Mouse (Mus musculus) lung, adult 2 months (tissue): Measurements from ENCODE around the gene Vti1a. TPM values are rescaled to one million over a fixed set of nuclear protein-coding genes. Genes with fewer than 3 reads are reported as not detected.

Experiments used
- DNase-seq: peaks from one replicate; pipeline ENCODE4 v3.0.0; 2022
- H3K4me1 ChIP-seq: fragments of 200-500 bp; 2 replicates; pipeline ENCODE4 v1.6.1; 2011; ENCODE audit warnings: low read length; ENCODE audit not compliant: control insufficient read depth, insufficient read depth
- H3K4me3 ChIP-seq: fragments of 200-500 bp; replicated peaks from 2 replicates; pipeline ENCODE3; 2011; ENCODE audit warnings: low read depth, mild to moderate bottlenecking, control low read depth, low read length; ENCODE audit errors: extremely low read depth
- CTCF ChIP-seq: fragments of 200-500 bp; IDR thresholded peaks from 2 replicates; pipeline ENCODE4 v1.5.1; 2011; ENCODE audit warnings: mild to moderate bottlenecking, low read length, control low read depth; ENCODE audit not compliant: insufficient read depth
- POLR2A ChIP-seq: fragments of 200-500 bp; IDR thresholded peaks from 2 replicates; pipeline ENCODE4 v1.6.1; 2011; ENCODE audit warnings: low read depth, mild to moderate bottlenecking, control low read depth, low read length, borderline replicate concordance; ENCODE audit errors: extremely low read depth
- WGBS: fragments of 180-500 bp; shearing (Covaris S2); methylation state at CpG from one replicate; pipeline ENCODE4 v1.1.7; 2018; 5-methylcytosine and 5-hydroxymethylcytosine counted together
- polyA plus RNA-seq: library from polyadenylated mRNA; depleted of rRNA; stranded (reverse); fragments of >200 nt; gene quantifications from 2 replicates; pipeline ENCODE4 v1.2.3, GENCODE M21; 2012

Vti1a gene
- polyA plus RNA-seq, 1 experiment, result 11.5 TPM

DNA sequence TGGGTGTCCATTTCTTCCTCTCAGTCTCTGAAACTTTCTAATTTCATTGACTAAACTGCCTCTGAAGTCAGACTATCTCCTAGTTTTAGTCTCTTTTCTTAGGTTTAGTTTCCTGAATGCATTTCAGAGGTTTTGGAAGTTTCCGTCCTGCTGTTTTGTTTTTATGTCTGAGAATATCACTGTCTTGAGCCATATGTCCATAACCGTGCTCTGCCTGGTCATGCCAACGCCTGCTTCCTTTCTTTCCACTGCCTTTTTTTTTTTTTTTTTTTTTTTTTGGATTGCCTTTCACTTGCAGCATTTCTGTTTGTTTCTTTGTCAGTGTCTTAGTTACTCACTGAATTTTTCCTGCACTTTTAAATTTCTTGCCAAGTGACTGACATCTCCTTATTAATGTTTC lies 15.6 kb upstream of the Vti1a start:
- 75% methylated on average over 3 of the region's 3 CpGs for WGBS
- DNase-seq, result no peak
- H3K4me3 ChIP-seq, result no peak overlapping the region
- H3K4me1 ChIP-seq, result no peaks in the 10 kb centered on the region
- TF ChIP-seq CTCF (no peak), POLR2A (no peak)

DNA sequence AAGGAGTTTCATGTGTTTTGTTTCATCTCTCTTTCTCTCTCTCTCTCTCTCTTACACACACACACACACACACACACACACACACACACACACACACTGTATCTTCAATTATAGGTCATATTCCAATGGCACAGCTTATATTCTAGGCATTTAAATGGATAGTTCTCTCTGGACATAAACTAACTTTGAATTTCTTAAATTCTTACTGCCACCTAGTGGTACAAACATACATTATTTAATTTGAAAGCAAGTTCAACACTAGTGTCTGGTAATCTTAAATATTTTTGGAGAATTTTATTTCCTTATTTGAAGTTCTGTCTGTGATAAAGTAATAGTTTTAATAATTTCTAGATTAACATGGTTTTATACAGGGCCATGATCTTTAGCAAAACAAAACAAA lies 11.1 kb upstream of the Vti1a start:
- TF ChIP-seq CTCF (no peak), POLR2A (no peak)
- Histone ChIP-seq H3K4me3 (no peak overlapping the region), H3K4me1 (no peaks in the 10 kb centered on the region)
- DNase-seq, result no peak

GRCm38 (mm10) chr19:55311874-55312273 lies 4.2 kb upstream of the Vti1a start:
- 81% methylated on average over 8 of the region's 8 CpGs for WGBS
- Histone ChIP-seq H3K4me1 (peaks cover 3% of the 10 kb centered on the region; the same call in 1 of the 2 replicates), H3K4me3 (no peak overlapping the region)
- DNase-seq, result no peak
- TF ChIP-seq POLR2A (no peak), CTCF (no peak)

GRCm38 (mm10) chr19:55313649-55314048 lies 2.4 kb upstream of the Vti1a start:
- DNase-seq, result no peak
- no peak for TF ChIP-seq POLR2A
- no peak for TF ChIP-seq CTCF
- Histone ChIP-seq H3K4me1 (peaks cover 3% of the 10 kb centered on the region; the same call in 1 of the 2 replicates), H3K4me3 (no peak overlapping the region)
- WGBS, result 71% methylated on average over 2 of the region's 2 CpGs

DNA sequence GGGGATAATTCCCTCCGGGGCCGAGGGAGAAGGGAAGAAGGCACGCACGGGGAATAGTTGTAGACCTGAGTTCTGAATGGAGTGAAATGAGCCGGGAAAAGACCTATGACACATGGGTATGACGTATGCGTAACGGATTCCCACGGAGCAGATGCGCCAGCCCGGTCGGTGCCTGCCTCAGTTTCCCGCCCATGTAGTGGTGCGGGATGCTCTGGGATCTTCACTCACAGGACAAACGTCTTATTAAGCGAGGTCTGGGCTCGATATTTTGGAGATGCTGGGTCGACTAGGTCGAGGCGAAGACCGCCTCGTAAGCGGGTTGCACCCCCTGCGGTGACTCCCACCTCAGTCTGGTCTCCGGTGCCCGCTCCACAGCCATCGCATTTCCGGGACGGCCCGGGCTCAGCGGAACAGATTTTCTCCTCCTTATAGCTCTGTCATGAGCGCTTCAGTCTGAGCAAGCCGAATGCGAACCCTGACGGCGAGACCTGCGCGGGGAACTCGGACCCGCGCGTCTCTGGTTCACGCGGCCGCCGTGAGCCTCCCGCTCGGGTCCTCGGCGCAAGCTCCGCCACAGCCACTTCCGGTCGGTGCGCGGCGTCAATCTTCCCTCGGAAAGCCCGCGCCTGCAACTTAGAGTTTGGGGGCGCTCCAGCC lies 515 bp upstream of the Vti1a start, which contains the start of gene Zdhhc6:
TSS of gene Zdhhc6 (minus strand) at position 581 of the 657 bp plus-strand sequence.
- peak; percentile 79; the same call in 1 of the 2 replicates for TF ChIP-seq POLR2A
- no peak for TF ChIP-seq CTCF
- peak; percentile 90 for DNase-seq
- Histone ChIP-seq H3K4me1 (peaks cover 3% of the 10 kb centered on the region; the same call in 1 of the 2 replicates), H3K4me3 (peak within 1 kb of the TSS; percentile 67)
- WGBS, result under 1% methylated on average over 60 of the region's 60 CpGs

DNA sequence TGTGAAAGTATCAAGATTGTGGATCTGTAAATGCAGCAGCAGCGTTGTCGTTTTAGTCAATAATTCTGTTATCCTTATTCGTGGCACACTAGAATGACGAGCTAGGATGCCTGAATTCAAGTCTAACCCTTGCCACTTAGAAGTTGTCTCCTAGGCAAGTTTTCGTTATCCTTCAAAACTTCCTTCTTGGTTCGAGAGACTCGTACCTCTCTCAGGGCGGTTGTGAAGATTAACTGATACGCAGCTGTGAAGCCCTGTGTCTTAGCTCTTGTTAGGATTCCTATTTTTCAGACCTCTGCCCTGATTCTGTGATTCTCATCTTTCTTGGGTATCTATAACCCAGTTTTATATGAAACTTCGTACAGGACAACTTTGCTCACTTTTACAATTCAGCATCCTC lies 806 bp downstream of the Vti1a start:
- 32% methylated on average over 10 of the region's 10 CpGs for WGBS
- H3K4me3 ChIP-seq, result peak overlapping the region; percentile 5
- H3K4me1 ChIP-seq, result peaks cover 3% of the 10 kb centered on the region; the same call in 1 of the 2 replicates
- DNase-seq, result no peak
- TF ChIP-seq CTCF, result no peak
- TF ChIP-seq POLR2A, result no peak

GRCm38 (mm10) chr19:55319036-55319435 lies 2.9 kb downstream of the Vti1a start:
- TF ChIP-seq POLR2A (no peak), CTCF (no peak)
- 70% methylated on average over 3 of the region's 3 CpGs for WGBS
- DNase-seq, result no peak
- no peak overlapping the region for H3K4me3 ChIP-seq
- H3K4me1 ChIP-seq, result peaks cover 3% of the 10 kb centered on the region; the same call in 1 of the 2 replicates

- no peak for DNase-seq
- 66% methylated on average over 5 of the region's 5 CpGs for WGBS
- Histone ChIP-seq H3K4me1 (peaks cover 3% of the 10 kb centered on the region; the same call in 1 of the 2 replicates), H3K4me3 (no peak overlapping the region)
- no peak for TF ChIP-seq CTCF
- no peak for TF ChIP-seq POLR2A
Observed at GRCm38 (mm10) chr19:55319521-55319920, 3.4 kb downstream of the Vti1a start.

DNA sequence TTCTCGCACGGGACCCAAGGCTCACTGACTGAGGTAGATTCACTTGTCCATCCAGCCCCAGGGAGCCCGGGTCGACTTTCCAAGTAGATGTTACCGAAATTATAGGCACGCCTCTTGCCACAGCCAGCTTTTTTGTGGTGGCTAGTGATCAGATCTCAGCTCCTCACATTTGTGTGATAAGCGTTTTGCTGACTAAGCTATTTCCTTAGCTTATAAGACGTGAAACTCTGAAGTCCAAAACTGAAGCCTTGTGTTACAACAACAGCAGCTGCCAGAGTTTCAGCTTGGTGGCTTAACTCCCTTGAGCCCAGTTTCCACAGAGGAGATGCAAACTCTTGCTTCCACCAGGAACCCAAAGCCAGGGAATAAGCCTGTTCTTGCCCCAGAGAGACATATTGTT lies 6.5 kb downstream of the Vti1a start:
- TF ChIP-seq POLR2A (no peak), CTCF (no peak)
- 93% methylated on average over 8 of the region's 8 CpGs for WGBS

DNA sequence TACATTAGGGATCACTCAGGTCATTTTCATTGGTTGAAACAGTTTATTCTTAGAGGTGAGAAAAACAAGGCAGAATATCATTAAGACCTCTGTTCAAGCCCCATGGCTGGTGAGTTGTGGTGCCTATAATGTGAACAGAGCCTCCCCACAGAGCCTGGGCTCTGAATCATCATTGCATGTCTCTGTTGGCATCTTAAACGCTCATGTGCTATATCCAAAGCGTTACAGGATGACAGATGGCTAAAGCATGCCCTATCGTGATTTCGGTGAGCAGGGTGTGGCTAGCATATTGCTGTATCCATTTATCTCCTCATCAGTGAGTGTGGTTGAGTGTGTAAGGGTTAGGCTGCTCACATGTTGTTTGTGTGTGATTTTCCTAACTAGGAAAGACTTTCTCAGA lies 11.4 kb downstream of the Vti1a start:
- H3K4me3 ChIP-seq, result no peak overlapping the region
- no peak for DNase-seq
- TF ChIP-seq CTCF (no peak), POLR2A (no peak)
- WGBS, result 80% methylated on average over 4 of the region's 4 CpGs
- no peaks in the 10 kb centered on the region for H3K4me1 ChIP-seq

More for the DNA sequence above, 6.5 kb downstream of the Vti1a start:
- DNase-seq, result no peak
- Histone ChIP-seq H3K4me3 (no peak overlapping the region), H3K4me1 (no peaks in the 10 kb centered on the region)

DNA sequence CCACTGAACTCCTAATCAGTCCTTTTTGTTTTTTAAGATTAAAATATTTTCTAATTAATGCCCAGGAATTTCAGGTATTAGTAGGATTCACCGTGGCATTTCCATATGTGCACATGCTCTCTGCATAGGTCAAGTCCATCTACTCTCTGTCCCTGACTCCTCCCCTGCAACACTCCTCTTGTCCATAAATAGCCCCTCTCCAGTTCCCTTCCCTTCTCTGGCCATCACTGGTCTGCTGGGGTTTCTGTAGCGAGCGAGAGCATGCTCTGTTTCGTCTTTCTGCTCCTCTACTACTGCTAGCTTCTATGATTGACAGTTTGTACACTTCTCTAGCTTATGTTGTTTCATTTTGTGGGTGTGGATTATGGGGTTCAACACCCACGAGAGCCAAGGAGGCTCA lies 15.7 kb downstream of the Vti1a start:
- WGBS, result 91% methylated on average over 5 of the region's 5 CpGs
- H3K4me1 ChIP-seq, result no peaks in the 10 kb centered on the region; the same call in 1 of the 2 replicates
- DNase-seq, result no peak
- no peak overlapping the region for H3K4me3 ChIP-seq
- no peak for TF ChIP-seq CTCF
- TF ChIP-seq POLR2A, result no peak
